Mouse (Mus musculus) E14TG2a.4 (cell line): ENCODE results near the gene Ddb1.

ENCODE experiments used
- H3K27me3 ChIP-seq: 2 replicates; pipeline ENCODE4 v1.6.1; 2014; ENCODE audit warnings: low read length, control low read depth; ENCODE audit not compliant: insufficient read depth
- H3K36me3 ChIP-seq: 2 replicates; pipeline ENCODE4 v1.6.1; 2014; ENCODE audit warnings: low read length, control low read depth; ENCODE audit not compliant: insufficient read depth
- H3K4me1 ChIP-seq: replicated peaks from 2 replicates; pipeline ENCODE4 v1.6.1; 2014; ENCODE audit warnings: low read depth, low read length, control low read depth
- H3K4me3 ChIP-seq: replicated peaks from 2 replicates; pipeline ENCODE4 v1.5.1; 2014; ENCODE audit warnings: mild to moderate bottlenecking, low read length
- H3K9me3 ChIP-seq: 2 replicates; pipeline ENCODE4 v1.6.1; 2014; ENCODE audit warnings: low read length, control low read depth
- CTCF ChIP-seq: conservative IDR thresholded peaks from 2 replicates; pipeline ENCODE4 v1.5.1; 2014; ENCODE audit warnings: low read length
- NANOG ChIP-seq: IDR thresholded peaks from 2 replicates; pipeline ENCODE4 v1.6.1; 2014; ENCODE audit warnings: borderline replicate concordance, low read length, mixed read lengths
- POU5F1 ChIP-seq: IDR thresholded peaks from 2 replicates; pipeline ENCODE4 v1.6.1; 2014; ENCODE audit warnings: low read length, borderline replicate concordance

The Ddb1 gene

DNA sequence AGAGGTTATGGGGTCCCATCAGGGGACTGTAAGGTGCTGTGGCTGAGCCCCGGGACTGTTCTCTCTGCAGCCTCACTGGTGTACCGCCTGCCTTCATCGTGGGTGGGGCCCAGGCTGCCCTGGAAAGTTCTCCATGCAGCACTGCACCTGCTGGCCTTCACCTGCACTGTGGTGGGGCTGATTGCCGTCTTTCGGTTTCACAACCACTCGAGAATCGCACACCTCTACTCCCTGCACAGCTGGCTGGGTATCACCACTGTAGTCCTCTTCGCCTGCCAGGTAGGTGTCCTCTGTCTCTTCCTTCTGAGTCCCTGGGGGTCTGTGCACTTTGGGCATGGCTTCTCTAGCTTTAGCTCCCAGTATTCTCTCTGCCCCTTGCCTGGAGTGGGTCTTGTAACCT, 20.0 kb upstream of the Ddb1 start:
- TF ChIP-seq POU5F1 (no peak), CTCF (no peak), NANOG (no peak)
- peaks cover 13% of the 10 kb centered on the region for H3K4me1 ChIP-seq
- peaks cover 26% of the 10 kb centered on the region for H3K36me3 ChIP-seq
- H3K4me3 ChIP-seq: no peak overlapping the region
- no peaks in the 10 kb centered on the region for H3K9me3 ChIP-seq
- H3K27me3 ChIP-seq: no peaks in the 10 kb centered on the region

DNA sequence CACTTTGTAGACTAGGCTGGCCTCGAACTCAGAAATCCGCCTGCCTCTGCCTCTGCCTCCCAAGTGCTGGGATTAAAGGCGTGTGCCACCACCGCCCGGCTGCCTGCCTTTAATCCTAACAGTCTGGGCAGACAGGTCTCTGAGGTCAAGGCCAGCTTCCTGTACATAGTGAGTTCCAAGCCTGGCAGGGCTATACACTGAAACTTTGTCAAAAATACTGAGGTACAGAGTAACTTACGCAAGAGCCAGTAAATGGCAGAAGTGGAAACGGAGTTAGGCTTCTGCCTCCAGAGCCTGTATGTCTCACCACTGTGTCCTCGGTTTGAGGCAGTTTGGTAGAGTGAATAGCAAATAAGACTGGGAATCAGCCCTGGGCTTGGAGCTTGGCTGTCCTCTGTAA, 17.9 kb upstream of the Ddb1 start:
- H3K4me1 ChIP-seq: peaks cover 9% of the 10 kb centered on the region
- H3K4me3 ChIP-seq: no peak overlapping the region
- TF ChIP-seq NANOG (no peak), CTCF (no peak), POU5F1 (no peak)
- H3K36me3 ChIP-seq: peaks cover 39% of the 10 kb centered on the region
- no peaks in the 10 kb centered on the region for H3K27me3 ChIP-seq
- no peaks in the 10 kb centered on the region for H3K9me3 ChIP-seq

DNA sequence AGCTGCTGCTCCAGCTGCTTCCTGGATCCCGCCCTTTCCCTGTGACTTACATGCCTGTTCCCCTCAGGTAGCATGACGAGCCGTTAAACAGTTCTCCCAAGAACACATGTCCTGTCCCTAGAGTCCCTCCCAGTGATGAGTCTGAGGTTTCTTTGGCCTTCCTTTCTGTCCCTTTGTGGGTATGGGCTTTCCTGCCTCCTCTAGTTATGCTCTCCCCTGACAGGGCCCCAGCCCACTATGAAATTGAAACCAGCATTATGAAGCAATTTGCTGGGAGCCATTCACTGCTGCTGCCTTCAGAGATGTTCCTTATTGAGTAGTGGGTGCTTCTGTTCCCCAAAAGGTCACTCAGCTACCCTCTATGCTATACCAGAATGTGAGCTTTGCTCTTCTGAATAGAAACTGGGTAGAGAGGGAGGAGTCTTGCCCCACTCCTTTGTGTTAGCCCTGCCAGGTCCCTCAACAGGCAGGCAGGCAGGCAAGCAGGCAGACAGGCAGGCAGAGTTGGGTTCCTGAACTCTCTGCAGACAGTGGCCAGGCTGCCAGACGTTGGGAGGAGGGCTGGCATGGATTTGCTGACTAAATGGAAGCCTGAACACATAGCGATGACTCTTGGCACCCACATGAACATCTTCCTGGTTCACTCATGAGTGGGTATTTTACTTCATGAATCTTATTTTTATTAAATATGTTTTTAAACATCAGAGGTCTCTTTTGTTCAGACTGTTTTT, 15.8 kb upstream of the Ddb1 start:
- Histone ChIP-seq H3K4me1 (peaks cover 9% of the 10 kb centered on the region), H3K27me3 (no peaks in the 10 kb centered on the region), H3K4me3 (no peak overlapping the region), H3K36me3 (peaks cover 56% of the 10 kb centered on the region), H3K9me3 (no peaks in the 10 kb centered on the region)
- no peak for TF ChIP-seq POU5F1
- TF ChIP-seq NANOG: no peak
- no peak for TF ChIP-seq CTCF

DNA sequence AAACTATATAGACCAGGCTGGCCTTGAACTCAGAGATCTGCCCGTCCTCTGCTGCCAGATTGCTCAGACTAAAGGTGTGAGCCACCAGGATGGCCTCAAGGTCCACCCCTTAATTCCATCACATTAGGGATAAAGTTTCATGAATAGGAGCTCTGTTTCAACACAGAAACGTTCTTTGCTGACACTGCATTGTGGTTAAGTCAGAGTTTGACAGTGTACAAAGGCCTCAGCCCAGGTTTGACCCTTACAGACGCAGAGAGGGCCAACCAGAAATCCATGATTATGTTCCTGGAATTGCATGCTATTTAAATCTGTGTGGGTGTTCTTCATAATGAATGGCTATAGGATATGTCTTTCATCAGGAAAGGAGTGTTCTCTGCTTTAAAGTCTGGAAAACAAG, 14.8 kb upstream of the Ddb1 start:
- peaks cover 66% of the 10 kb centered on the region for H3K36me3 ChIP-seq
- H3K4me1 ChIP-seq: peaks cover 9% of the 10 kb centered on the region
- H3K27me3 ChIP-seq: no peaks in the 10 kb centered on the region
- H3K9me3 ChIP-seq: no peaks in the 10 kb centered on the region
- H3K4me3 ChIP-seq: no peak overlapping the region
- no peak for TF ChIP-seq CTCF
- TF ChIP-seq POU5F1: no peak
- TF ChIP-seq NANOG: no peak

DNA sequence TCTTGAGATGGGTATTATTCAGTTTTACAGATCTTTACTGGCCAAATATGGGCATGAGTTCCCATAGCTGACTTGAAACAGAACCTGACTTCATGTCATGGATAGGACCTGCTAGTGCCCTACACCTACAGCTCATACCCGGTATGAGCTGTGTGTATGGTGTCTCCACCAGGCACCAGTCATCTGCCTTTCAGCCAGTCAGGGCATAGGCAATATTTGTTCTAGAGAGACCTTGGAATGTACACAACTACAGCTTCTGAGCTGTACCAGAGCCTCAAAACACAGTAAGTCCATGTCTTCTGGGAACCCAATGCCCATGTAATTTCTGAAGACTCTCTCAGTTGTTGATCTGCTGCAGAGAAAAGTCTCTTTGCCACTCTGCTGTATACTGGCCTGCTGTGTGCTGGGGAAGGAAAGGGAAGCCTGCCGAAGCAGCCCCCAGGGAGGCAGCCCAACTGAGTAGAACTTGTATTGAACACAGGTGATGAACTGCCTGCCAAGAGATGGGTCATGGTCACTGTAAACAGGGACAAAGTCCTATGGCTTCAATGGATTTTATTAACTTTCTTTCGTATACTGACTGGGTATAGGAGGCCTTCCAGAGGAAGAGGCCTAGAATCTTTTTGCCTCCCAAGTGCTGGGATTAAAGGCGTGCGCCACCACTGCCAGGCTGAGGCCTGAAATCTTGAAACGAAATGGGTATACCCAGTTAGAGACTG, 13.3 kb upstream of the Ddb1 start:
- Histone ChIP-seq H3K36me3 (peaks cover 81% of the 10 kb centered on the region), H3K27me3 (no peaks in the 10 kb centered on the region), H3K4me1 (peaks cover 9% of the 10 kb centered on the region), H3K9me3 (no peaks in the 10 kb centered on the region), H3K4me3 (no peak overlapping the region)
- TF ChIP-seq NANOG: no peak

DNA sequence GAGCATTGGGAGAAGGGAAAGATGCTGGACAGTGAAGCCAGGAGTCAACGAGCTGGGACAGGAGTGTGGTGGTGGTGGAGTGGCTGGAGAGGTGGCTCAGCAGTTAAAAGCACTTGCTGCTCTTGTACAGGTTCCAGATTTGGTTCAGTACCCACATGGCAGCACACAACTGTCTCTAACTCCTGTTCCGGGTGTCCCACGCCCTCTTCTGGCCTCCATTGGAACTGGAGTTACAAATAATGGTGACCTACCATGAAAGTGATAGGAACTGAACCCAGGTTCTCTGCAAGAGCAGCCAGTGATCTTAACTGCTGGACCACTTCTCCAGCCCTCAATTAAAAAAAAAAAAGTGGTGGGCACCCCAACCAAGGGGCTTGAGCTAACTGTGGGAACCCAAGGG, 6.9 kb upstream of the Ddb1 start:
- H3K9me3 ChIP-seq: no peaks in the 10 kb centered on the region
- peaks cover 34% of the 10 kb centered on the region for H3K4me1 ChIP-seq
- no peaks in the 10 kb centered on the region for H3K27me3 ChIP-seq
- H3K36me3 ChIP-seq: peaks cover 80% of the 10 kb centered on the region
- TF ChIP-seq NANOG (no peak), CTCF (peak; percentile 44)
- no peak overlapping the region for H3K4me3 ChIP-seq

DNA sequence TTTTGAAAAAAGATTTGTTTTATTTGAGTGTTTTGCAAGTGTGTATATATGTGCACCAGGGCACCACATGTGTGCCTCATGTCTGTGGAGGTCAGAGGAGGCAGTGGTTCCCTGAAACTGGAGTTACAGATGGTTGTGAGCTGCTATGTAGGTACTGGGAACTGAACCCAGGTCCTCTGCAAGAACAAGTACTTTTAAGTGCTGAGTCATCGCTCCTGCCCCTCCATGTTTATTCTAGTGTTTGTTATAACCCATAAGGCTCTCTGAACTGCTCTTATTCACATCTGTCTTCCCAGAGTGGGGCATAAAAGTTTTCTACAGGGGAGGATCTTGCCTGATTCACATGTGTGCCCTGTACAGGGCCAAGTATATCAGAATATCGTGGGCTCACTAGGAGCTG, 5.5 kb upstream of the Ddb1 start:
- Histone ChIP-seq H3K36me3 (peaks cover 65% of the 10 kb centered on the region), H3K27me3 (no peaks in the 10 kb centered on the region), H3K4me3 (no peak overlapping the region), H3K4me1 (peaks cover 49% of the 10 kb centered on the region), H3K9me3 (no peaks in the 10 kb centered on the region)
- TF ChIP-seq POU5F1: no peak
- no peak for TF ChIP-seq NANOG
- TF ChIP-seq CTCF: no peak

DNA sequence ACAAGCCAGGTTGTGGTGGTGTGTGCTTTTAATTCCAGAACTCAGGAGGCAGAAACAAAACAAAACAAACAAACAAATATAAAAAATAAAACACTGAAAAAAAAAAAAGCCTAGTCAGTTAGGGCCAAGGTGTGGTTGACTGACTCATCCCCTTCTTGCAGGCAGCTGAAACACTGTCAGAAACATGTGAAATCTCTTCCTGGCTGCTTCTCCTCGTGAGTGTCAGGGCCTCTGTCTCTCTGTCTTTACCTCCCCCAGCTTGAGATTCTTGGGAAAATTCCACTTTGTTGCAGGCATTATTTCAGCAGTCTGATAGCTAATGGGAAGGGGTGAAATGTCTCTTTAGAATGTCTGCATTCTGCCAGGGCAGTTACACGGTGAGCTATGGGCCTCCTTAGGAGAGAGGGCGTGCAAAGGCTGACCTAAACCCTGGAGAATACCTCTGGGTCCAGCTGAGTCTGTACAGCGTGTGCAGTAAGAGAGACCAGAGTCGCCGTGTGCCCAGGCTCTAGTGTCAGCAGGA, 2.8 kb upstream of the Ddb1 start:
- TF ChIP-seq NANOG (no peak), POU5F1 (no peak), CTCF (no peak)
- peaks cover 64% of the 10 kb centered on the region for H3K4me1 ChIP-seq
- no peaks in the 10 kb centered on the region for H3K9me3 ChIP-seq
- no peaks in the 10 kb centered on the region for H3K27me3 ChIP-seq
- peak overlapping the region; percentile 63 for H3K4me3 ChIP-seq
- H3K36me3 ChIP-seq: peaks cover 48% of the 10 kb centered on the region

DNA sequence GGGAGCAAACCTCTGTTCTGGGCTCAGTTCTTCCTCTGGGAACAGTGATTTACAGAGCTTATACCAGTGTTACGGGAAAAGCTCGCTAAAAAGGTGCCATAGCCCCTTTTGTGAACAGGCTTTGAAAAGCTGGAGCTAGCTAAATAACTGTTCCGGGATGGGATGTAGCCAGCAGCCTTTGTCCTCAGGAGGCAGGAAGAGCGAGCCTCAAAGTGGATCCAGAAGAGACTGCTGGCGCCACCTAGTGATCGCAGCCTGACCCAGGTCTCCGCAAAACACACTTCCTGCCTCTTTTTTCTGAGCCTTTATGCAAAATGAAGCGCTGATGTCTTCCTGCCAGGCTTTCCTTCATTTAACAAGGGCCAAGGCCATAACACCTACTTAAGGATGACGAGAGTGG, 2.3 kb upstream of the Ddb1 start:
- no peaks in the 10 kb centered on the region for H3K9me3 ChIP-seq
- H3K4me3 ChIP-seq: peak overlapping the region; percentile 99
- H3K36me3 ChIP-seq: peaks cover 49% of the 10 kb centered on the region
- no peaks in the 10 kb centered on the region for H3K27me3 ChIP-seq
- no peak for TF ChIP-seq POU5F1
- TF ChIP-seq CTCF: peak; percentile 82
- H3K4me1 ChIP-seq: peaks cover 68% of the 10 kb centered on the region
